Mouse (Mus musculus) T-helper 1 cell (primary cell): ENCODE measurements around the gene Tmppe.

Source experiments
- in situ Hi-C: fragments of 300-600 bp; cut with MboI, MseI; formaldehyde crosslinking; loops from one replicate; pipeline ENCODE4 v1.15.1; 2025; ENCODE audit warnings: high pct_unique_total_duplicates

Tmppe gene

DNA sequence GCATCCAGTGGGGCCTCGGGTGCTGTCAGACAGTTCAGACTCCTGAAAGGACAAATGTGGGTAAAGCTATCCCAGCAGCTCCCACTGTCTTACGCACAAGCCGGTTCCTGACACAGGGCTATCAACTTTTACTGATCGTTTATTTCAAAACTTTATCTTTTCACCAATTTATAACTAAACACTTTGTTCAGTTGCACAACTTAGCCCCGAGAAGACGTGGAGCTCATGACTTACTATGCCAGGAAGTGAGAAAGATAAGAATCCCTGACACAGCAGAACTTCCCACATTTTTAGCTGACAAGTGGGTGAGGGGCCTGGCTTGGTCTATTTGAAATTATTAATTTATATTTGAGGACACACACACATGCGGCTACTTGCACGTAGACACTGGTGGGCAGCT lies 6.2 kb upstream of the Tmppe start:
- in situ Hi-C loops: no loop called here

DNA sequence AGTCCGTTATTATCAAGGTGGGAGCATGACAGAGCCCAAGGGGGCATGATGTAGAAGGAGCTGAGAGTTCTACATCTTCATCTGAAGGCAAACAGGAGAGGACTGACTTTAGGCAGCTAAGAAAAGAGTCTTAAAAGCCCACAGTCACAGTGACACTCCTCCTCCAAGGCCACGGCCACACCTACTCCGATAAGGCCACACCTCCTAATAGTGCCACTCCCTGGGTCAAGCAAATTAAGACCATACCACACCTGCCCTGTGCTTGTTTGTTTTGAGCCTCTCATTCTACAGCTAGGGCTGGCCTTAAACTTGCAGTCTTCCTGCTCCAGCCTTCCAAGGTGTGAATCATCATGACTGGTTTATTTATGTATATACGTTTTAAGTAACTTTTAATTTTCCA lies 5.6 kb upstream of the Tmppe start:
- in situ Hi-C loops: no loop called here

DNA sequence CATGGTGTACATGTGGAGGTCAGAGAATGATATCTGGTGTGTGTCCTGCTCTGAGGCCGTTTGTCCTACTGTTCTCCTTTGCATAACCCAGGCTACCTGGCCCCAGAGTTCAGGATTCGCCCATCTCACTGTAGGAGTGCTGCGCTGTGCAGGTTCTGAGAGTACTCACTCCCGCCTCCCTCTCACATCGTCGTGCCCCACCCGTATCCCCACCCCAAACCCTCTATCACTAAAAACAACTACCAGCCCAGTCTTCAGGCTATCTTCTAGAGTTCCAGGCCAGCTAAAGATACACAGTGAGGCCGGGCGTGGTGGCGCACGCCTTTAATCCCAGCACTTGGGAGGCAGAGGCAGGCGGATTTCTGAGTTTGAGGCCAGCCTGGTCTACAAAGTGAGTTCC lies 1.2 kb upstream of the Tmppe start:
- in situ Hi-C loops: no loop called here

DNA sequence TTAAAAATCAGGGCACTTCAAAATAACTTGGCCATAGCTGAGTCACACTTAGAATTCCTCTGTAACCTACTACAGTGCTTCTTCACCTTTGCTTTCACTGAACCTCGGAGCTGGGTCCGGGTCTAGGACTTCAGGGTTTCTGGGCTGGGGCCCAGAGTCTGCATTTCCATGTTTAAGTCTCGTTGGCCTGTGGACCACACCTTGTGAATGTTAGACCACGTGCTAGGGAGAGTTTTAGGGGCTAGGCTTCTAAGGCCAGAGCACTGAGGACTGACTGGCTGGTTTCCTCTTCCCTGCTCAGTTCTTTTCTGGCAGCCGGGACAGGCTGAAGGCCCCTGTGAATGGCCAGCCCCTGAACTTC lies 337 bp upstream of the Tmppe start:
- in situ Hi-C loops: no loop called here

DNA sequence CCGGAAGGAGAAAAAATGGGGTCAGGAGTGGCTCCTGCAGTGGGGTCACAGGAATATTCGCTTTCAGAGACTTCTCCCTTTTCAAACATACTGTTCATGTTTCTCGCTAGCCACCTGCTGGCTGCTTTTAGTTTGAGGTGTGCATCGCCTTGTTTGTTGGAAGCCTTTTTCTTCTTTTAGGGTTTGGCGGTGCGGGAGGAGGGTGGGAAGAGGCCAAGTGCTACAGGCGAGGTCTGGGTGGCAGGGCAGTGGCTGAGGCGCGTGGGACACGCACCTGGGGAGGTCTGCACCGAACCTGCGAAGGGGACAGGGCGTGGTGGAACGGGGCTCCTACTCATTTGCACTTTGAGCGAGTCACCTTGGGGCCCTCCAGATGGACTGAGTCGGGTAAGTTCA lies 778 bp downstream of the Tmppe start:
- in situ Hi-C loops: no loop called here

DNA sequence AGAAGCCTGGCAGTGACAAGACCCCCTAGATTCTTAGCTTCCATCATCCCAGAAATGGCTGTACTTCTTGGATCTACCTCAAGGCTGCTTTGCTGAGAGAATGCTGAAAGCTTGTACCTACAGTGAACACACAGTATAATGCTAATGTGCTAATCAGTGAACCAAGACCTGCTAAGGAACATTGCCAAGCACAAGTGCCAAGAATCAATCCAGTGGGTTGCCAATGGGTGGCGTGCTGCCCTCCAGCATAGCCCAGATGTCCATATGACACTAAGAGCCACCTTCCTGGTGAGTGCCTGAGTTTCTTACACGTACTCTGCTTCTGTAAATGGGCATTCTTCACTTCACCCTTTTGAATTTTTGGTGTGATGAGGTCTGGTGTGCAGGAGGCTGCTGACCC lies 6.8 kb downstream of the Tmppe start:
- in situ Hi-C loops: loop anchor here (5.0 kb wide), 1 partner anchor 175 kb away; no protein-coding TSS in a partner anchor

DNA sequence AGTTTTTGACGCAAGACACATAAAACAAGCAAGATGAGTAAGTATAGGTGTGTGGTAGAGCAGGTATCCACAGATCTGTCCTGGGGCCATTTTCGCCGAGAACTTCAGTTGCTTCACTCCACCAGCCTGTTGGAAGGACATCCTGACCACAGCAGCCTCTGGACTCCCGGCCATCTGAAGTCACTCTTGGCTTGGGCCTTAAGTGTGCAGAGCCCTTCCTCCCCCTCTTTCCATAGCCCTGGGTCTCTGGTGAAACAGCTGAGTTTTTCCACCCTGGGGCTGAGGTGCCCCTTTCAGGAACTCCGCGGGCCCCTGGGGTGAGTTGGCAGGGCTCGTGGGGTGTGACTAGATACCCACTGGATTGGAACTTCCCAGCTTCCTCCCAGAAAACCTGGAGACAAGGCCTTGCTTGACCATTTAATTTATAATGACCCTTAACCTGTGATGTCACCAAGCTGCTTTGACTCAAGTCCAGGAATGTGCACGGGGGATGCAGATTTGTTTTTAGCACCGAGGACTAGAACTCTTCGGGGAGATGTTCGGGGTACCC lies 9.5 kb downstream of the Tmppe start:
- in situ Hi-C loops: no loop called here

DNA sequence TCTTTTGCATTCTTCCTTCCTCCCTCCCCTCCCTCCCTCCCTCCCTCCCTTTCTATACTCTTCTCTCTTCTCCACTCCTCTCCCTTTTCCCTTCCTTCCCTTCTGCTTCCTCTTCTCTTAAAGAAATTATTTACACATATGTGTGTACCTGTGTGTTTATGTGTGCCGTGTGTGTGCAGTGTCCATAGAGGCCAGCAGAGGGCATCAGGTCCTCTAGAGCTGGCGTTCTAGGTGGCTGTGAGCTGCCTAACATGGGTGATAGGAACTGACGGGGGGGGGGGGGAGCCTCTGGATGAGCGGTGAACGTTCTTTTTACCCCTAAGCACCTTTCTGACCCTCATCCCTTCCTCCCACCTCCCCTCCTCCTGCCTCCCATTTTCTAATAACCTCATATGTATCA lies 10.4 kb downstream of the Tmppe start:
- in situ Hi-C loops: no loop called here

DNA sequence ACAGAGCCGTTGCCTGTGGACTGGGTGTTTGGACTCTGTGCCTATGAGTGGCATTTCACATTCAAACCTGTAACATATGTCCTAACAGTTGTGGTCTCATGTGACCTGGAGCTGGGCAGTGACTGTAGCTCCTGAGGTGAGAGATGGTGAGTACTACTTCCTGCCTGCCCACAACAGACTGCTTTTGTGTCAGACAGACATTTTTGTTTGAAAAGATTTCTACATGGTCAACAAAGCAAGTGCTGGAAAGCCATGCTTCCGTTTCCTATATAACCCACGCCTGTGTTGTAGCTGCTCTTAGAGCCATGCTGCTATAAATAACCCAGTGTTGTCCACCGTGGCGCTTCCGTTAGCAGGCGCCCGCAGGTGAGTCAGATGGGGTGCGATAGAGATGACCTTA lies 11.5 kb downstream of the Tmppe start:
- in situ Hi-C loops: no loop called here

DNA sequence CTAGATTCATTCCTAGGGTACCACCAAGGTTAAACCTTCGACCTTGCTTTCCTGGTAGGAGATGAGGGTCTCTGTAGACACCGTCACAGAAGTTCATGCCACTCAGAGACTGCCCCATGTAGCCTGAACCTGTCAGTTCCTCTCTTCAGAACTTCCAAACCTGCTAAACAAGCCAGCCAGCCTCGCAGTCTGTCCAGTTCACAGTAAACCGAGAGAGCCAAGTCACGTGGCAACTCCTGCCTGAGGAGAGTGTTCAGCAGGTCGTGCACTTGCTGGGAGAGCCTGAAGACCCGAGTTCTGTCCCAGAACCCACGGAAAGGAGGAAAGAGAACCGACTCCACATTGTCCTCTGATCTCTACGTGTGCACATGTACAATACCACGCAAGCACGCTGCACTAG lies 13.0 kb downstream of the Tmppe start:
- in situ Hi-C loops: no loop called here

DNA sequence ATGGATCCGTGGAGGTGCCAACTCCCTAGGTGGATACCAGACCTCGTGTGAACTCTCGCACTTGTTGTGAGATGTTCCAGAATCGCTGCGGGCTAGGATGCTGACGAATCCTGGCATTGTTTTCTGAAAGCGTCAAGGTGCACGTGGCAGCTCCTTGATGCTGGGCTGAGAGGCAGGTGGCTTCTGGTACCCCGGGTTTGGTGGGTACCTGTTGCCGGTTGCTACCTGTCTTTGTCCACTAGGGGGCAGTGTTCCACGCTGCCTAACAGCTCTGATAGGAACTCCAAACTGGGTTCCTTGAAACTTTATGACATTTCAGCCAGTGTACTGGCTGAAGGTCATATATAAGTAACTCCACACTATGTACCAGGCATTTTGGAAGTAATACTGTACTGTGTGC lies 14.8 kb downstream of the Tmppe start:
- in situ Hi-C loops: loop anchor here (5.0 kb wide), 1 partner anchor 82 kb away; no protein-coding TSS in a partner anchor

DNA sequence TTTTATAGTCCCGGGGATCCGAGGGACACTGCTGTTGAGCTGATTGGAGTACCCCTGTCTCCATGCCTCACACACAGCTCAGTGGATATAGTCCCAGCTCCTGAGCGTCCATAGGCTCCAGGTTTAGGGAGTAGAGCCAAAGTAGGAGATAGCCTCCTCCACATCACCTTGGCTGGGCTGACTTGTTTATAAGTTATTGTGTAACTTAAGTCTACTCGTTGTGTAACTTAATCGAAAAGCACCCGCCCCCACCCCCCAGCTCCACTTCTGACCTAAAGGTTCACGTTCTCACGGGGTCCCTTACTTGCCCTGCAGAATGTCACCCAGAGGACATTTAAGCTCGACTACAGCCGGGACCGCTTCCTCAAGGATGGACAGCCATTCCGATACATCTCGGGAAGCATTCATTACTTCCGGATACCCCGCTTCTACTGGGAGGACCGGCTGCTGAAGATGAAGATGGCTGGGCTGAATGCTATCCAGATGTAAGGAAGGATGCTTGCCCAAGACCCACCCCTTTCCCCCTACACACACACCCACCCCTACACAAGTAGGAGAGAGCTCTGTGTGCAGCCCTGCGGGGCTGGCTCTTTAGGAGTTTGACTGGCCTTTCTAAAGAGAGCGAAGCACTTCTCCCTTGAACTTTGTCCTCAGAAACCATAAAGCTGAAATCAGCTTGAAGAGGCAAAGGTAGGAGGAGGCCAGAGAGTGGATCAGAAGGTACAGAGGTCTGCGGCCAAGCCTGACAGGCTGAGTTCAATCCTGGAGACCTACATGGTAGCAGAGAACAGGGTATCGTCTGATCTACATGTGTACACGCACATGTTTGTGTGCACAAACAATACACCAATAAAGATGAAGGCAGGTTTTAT lies 16.0 kb downstream of the Tmppe start:
- in situ Hi-C loops: loop anchor here (5.0 kb wide), 1 partner anchor 80 kb away; no protein-coding TSS in a partner anchor

DNA sequence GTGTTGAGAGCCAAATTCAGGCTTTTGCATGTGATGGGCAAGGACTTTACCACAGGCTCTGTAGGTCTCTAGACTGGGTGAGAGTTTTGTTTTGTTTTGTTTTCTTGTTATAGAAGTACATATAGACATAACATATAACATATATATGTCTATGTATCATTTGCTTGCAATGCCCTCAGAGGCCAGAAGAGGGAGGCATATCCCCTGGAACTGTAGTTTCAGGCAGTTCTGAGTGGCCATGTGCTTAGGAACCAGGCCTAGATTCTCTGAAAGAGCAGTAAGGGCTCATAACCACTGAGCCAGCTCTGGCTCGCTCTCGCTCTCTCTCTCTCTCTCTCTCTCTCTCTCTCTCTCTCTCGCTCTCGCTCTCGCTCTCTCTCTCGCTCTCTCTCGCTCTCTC lies 17.3 kb downstream of the Tmppe start:
- in situ Hi-C loops: loop anchor here (5.0 kb wide), 1 partner anchor 79 kb away; no protein-coding TSS in a partner anchor

DNA sequence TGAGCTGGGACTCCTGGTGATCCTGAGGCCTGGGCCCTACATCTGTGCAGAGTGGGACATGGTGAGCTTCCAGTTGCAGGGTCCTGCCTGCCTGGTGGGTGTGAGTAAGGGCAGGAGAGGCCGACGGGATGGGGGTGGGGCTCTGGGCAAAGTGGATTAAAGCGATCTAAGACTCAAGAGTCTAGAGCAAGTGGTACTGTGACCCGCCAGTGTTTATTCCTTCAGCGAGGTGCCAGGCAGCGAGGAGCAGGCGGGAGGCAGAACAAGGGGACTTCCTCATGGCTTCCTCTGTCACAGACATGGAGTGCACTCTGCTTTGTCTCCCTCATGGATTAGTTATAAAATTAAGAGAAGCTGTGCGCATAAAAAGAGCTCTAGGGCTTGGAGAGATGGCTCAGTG lies 19.5 kb downstream of the Tmppe start:
- in situ Hi-C loops: no loop called here

DNA sequence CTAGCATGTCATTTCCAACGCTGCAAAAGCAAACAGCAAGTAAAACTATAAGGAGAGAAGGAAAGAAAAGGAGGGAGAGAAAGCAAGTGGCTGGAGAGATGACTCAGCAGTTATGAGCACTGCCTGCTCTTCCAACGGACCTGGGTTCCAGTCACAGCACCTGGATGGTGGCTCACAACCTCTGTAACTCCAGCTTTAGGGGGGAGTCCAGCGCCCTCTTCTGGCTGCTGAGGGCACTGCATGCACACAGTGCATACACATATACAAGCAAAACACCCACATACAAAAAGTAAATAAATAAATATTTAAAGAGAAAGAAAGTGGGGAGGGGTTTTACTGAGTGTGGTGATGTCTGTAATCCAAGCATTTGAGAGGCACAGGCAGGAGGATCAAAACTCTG lies 20.1 kb downstream of the Tmppe start:
- in situ Hi-C loops: no loop called here

DNA sequence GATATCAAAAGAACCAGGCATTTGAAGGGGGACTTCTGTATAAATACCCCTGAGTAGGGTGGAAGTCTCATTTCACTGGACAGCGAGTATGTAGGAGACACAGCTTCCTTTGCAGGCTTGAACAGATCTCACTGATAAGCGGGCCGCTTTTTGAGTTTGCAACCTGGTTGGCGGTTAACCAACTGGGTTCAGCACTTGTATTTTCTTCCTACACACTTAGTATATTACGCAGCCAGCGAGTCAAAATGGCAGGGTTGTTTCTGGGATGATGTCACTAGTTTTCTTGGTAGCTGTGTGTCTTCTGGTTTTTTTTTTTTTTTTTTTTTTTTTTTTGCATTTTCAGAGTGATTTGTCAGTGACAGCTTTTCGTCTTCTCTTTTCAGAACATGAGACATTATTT lies 20.9 kb downstream of the Tmppe start:
- in situ Hi-C loops: no loop called here

DNA sequence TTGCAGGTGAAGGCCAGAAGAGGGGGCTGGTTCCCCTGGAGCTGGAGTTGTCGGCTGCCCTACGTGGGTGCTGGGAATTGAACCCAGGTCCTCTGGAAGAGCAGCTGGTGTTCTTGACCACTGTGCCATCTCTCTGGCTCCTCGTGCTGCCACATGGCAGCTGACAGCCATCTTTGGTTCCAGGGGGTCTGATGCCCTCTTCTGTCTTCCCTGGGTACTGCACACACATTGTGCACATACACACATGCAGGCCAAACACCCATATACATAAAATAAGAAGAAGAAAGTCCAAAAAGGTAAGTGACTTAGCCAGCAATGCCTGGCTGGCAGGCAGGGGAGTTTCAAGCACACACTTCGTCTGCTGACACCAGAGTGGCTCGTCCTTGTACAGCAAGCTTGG lies 24.7 kb downstream of the Tmppe start:
- in situ Hi-C loops: no loop called here

DNA sequence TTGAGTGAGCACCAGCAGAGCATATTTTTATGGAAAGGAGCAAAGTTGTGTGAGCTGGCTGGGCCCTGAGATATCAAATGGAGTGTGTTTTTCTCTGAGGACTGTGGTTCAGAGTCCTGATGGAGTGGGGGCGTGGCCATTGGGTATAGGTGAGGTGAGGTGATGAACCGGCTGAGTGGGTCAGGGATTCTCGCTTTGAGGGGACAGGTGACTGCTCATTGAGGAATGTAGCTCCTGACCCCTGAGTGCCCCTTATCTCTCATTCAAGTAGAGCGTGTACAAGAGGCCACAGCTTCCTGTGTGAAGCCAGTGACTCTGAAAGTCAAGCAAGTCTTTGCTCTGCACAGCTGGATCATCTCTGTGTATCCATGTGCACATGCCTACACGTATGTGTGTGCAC lies 25.3 kb downstream of the Tmppe start:
- in situ Hi-C loops: no loop called here

DNA sequence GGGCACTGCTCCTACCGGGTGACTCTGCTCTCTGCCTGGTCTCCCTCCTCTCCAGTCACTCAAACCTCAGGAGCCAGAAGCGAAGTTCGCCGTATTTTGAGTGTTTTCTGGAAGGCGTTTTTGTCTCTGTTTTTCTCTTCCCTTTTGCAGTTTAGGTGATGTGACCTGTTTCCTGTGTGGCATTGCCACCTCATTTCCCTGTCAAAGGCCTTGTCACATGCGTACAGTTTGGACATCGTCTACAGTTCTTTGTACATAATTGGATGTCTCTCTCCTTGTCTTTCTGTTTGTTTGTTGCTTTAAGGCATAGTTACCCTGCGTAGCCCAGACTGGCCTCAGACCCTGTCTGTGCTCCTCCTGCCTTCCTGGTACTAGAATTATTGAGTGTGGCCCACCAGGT lies 26.5 kb downstream of the Tmppe start:
- in situ Hi-C loops: no loop called here

DNA sequence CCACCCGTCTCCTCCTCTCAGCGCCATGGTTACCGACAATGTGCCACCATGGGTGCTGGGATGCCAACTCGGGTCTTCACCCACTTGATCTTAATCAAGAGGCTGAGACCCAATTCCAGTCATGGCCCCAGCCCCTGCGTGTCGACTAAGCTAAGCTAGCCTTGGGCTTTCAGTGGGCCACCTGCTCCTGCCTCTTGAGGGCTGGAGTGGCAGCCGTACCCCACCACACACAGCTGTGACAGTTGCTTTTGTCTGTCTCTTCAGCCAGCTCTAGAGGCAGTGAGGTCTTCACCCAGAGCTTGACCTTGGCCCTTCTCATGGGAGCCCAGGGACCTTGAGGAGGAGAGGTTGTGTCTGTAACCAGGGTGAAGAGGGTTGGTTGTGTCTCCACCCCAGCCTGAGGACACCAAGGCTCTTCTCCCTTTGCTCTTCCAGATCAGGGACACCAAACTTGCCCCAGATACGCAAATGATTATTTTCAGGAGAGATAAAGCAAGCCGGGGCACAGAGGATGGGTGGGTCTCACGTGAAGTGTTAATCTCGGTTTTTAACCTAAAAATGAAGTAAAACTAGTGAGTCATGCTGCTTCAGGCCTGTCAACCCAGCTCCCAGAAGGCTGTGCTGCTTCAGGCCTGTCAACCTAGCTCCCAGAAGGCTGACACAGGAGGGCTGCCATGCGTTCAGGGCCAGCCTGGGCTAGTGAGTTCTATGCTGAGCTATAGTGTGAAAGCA lies 27.4 kb downstream of the Tmppe start:
- in situ Hi-C loops: no loop called here

DNA sequence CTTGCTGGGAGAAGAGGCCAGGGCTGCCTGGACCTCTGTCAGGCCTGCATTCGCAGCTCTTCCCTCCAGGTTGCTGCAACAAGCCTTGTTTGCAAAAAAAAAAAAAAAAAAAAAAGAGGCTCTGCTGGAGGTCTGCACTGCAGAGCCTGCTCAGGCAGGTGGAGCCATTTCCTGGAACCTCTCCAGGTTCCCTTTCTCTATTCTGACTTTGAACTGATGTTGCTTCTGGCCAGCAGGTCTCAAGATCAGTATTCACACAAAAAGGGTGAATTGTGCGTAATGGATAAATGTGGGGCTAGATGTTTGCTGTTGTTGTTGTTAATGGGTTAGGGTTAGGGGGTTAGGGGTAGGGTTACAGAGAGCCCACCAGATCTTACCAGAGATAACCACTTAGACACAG lies 34.8 kb downstream of the Tmppe start:
- in situ Hi-C loops: no loop called here

DNA sequence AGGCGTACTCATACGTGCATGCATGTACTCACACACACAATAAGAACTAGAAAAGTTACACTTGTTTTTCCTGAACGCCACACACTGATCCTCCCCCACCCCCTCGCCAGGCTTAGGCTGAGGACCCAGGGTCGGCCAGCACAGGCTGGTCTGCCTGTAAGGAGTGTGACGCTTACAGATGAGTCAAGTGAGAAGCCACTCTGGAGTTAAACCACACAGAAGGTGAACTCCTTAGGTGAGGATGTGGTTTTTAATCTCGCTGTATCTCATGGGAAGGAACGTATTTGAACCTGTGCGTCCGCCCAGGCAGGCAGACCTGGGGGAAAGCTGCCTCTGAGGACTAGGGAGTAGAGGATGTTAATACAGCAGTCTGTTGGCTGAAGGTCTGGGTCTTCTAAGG lies 39.6 kb downstream of the Tmppe start:
- in situ Hi-C loops: loop anchor here (10.0 kb wide), 1 partner anchor 1274 kb away; no protein-coding TSS in a partner anchor

DNA sequence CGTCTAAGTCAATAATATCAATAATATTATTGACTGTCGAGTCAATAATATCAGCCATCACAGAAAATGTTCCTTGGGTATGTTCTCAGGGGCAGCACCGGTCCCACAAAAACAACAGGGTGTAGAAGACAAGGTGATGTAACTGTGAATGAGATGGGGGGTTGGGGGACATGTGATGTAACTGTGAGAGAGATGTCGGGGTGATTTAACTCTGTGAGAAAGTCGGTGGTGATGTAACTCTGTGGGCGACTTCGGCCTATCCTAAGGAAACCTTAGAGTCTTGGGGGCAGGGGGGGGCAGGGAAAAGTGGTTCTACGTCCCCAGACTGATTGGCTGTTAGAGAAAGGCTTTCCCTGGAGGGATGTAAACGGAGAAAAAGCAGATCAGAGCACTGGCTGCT lies 41.3 kb downstream of the Tmppe start:
- in situ Hi-C loops: loop anchor here (10.0 kb wide), 1 partner anchor 1273 kb away; no protein-coding TSS in a partner anchor
